Mouse (Mus musculus) cerebellum, adult 9-10 months (tissue): ENCODE data around the gene Gpr15.

Experiments used
- DNase-seq: peaks from one replicate; pipeline ENCODE4 v3.0.0; 2022

Gene Gpr15

DNA sequence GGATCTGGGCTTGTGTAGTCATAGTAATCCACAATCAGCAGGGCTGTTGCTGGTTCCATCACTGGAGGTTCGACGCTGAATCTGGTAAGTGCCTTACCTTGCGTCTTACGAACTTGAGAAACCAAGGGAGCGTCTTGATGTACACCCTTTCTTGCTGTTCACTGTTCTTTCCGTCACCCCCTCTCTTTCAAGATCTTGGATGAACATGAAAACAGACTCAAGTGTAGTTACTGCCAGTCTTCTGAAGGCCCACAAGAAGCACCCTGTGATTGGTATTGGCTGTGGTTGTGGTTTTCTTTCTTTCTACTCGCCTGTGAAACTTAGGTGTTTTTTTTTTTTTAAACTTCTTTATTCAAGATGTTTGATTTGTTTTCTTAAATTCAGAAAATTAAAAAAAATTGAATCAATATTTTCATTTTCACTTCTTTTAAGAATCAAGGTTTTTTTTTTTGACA lies at the start of gene Gpr15:
TSS of gene Gpr15 (minus strand) at position 405 of the 455 bp plus-strand sequence.
- DNase-seq, result no peak

DNA sequence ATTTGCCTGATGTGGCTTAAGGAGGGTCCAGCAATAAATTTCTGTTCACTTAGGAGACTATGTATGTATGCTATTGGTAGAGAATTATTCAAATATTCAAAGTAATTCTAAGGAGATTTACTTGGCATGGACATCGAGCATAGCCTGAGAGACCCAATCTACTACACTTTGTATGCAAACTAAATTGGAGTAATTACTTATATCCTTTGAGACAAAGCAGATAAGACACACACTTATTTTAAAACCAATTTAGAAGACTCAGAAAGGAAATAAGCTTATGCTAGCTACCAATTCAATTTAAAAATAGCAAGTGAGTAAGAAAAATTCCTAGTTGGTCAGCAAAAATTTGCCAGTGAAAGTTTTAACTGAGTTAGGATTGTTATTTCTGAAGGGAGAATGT lies 44.2 kb upstream of the Gpr15 start, which contains the start of gene Olfr172:
TSS of gene Olfr172 (minus strand) at position 101 of the 400 bp plus-strand sequence.
- no peak for DNase-seq

DNA sequence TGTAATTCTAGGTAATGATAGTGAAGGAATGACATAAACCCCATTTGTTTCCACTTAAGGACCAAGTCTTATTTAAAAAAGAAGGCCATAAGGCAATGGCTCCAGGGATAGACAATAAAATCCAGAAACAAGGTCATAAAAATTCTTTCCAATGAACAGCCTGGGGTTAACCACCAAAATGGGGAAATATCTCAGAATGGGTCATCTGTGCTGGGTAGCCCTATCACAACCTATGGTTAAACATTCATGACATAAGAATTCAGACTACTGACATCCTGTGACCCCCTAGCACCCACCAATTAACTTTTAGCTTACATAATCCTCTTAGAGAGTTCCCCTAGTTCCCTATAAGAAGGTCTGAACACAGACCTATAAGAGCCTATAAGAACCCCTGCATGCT lies 37.3 kb upstream of the Gpr15 start:
- no peak for DNase-seq

DNA sequence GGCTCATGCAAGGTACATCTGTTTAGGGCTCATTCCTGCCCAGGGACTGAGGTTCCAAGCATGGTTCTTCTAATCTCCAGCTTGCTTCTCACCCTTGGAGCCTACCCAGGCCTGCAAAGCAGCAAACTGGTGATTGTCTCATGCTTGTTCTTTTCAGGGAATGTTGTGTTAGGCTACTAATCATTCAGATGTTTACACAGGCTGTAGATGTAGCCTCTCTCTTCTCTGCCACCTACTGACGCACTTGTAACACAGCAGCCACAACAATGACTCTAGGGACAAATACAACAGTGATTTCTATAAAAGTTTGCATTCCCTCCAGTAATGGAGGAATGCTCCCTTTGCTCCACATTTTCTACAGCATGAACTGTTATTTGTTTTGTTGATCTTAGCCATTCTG lies 32.4 kb upstream of the Gpr15 start:
- DNase-seq, result no peak

DNA sequence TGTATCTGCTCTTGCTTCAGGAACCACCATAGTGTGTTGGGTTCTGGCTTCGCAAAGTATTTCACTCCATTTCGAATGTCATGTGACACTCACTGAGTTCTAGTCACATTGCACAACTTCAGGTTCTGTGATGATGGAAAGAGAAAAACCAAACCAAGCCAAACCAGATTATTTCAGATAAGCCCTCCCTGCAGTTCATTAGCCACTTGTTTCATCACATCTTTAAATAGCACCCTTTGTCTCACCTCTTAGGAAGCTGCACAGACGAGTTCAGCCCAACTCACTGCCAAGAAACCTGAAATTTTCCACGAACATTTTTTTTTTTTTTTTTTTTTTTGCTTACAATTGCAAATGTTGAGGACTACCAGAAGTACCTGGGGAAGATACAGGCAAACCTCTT lies 27.8 kb upstream of the Gpr15 start:
- DNase-seq, result no peak

DNA sequence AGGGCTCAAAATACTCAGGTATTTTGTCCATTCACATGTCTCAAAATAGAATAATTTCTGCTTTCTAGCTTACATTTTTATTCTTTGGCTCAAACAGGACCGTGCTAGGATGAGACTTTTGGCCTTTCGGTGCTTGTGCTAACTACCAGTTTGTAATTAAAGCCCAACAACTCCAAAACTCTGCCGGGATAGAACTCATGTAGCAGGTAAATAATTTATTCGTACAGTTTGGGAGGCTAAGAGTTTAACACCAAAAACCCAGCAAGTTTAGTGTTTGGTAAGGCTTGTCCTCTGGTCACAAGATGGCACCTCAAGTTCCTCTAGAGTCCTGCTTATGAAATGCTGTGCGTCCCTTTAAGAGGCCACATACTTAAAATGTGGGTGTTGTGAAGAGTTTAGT lies 21.9 kb upstream of the Gpr15 start:
- DNase-seq, result no peak

DNA sequence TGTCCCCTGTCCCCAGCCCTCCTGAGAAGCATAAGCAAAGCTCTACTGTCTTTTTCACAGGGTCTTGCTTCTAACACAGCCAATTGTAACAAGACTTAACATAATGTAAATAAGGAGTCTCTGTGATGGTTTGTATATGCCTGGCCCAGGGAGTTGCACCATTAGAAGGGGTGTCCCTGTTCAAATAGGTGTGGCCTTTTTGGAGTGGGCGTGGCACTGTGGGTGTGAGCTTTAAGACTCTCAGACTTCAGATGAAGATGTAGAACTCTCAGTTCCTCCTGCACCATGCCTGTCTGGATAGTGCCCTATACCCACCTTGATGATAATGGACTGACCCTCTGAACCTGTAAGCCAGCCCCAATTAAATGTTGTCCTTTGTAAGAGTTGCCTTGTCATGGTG lies 19.9 kb upstream of the Gpr15 start:
- DNase-seq, result no peak

DNA sequence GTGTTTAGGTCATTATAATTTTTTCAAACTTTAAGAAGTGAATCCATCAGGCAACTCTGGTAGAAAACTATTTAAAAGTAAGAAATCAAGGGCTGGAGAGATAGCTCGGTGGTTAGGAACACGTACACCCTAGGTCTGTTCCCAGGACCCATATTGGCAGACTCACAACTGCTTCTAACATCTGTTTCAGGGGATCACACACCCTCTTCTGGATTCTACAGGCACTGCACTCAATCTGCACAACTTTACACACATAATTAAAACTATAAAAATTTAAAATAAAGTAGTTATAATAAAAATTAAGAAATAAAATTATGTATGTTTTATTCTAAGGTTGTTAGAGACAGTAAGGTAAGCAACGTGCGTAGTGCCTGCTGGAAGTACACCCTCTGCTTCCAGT lies 19.3 kb upstream of the Gpr15 start:
- DNase-seq, result no peak

DNA sequence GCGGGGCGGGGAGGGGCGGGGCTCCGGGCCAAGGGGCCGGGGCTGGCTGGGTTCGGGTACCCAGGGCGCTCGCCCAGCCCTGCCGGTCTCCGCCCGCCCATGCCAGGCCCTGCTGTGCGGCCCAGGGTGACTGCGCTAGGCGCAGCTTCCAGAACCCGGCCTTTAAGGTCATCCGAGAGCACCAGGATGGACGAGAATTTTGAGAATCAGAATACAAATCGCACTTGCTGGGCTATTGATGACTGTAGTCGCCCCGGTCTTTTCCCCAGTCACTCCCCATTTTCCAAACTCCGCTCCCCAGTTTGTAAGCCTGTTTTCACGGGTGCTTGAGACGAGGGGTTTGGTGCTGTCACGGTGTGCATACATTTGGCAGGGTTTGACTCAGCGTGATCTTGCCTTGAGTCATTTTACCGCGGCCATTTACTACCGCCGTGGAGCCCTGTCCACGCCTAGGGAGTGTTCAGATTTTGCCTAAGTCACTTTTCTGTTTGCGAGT lies 9.4 kb upstream of the Gpr15 start:
- DNase-seq, result peak; percentile 72

DNA sequence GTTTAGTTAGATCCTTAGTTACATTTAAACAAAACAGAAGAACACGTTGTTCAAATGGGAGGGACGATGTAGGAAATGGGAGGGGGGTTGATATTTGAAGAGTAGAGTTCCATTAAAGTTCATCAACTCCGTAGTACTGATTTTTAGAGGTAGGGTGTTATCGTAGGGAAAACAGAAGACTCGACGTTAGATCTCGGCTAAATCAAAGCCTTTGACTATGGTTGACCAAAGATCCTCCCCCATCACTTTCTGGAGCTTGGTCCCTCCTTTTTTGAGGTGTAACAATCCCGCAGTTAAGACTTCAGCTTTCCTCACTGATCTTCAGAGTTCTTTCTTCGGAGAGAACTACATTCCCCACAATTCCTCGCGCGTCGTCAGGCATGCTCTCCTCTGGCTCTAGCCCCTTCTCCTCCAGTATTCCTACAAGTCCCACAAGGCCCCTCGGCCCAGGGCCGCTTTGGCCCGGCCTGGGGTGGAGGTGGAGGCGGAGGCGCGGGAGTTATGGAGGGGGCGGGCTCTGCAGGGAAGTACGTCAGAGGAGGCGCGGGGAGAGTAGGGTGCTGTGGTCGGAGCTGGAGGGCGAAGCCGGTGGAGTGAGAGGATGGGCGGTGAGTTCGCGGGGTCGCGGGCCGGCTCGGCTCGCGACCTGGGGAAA lies 8.7 kb upstream of the Gpr15 start, which contains the start of gene Cldnd1:
TSS of gene Cldnd1 (plus strand) at position 434 of the 655 bp plus-strand sequence.
- peak; percentile 97 for DNase-seq

DNA sequence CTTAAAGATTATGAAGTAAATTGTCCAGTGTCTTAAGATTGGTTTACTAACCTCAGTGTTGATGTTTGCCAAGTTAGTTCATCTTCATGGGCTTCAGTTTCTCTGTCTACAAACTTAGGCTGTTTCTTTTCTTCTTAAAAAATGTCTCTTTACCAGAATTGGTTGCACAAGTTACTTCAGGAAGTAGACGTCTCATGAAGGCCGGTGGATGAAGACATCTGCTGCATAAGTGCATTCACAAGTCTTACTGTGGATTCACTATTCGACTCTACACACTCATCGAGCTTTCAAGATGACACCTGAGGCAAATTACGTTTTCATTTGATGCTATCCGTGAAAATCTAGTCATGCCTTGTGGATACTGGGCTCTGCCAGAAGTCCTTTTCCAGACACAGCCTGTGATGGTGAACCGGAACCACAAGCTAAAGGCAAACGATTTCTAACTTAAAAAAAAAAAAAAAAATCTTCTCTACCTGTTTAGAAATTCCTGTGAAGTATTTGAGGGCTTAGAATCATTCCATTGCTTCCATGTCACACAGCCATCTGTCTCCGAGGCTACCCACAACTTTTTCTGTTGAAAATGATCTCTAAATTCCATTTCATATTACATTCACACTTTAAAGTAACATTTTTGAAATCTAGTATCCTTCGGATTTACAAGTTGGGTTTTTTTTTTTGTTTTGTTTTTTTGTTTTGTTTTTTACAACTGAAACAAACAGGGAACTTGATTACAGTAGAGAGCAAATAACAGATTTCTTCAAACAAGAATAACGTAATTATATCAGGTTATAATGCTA lies 8.0 kb upstream of the Gpr15 start:
- DNase-seq, result peak; percentile 45

DNA sequence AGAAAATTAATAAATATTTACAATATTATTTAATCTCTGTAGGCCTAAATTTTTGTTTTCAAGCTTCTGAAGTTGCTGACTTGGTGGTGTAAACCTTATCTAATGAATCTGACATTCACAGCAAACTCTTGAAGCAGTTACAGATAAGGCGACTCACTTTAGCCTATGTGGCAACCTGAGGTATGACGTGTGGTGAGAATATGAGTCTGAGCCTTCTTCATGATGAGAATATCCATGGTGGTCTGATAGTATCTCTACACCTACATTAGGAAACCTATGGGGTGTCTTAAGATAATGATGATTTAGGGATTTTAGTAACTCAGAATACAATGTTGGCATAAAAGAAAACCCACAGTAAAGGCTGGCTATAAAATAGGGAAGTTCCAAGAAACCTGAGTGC lies 3.4 kb upstream of the Gpr15 start:
- DNase-seq, result no peak

DNA sequence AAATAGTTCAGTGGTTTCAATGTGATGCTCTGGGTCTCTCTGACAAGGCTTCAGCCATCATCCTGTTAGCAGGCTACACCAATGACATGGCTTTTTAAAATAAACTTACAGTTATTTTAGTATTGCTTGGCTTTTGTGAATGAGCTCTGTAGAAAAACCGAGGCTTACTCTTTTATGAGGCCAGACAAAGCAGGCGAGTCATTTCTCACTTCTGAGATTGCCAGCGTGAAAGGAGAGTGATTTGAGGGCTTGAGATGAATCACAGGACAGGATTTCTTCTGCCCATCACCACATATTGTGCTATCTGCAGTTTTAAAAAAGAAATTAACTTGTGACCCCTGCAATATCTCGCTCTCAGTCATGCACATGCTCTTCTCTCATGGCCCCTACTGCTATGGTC lies 3.9 kb downstream of the Gpr15 start:
- DNase-seq, result no peak

DNA sequence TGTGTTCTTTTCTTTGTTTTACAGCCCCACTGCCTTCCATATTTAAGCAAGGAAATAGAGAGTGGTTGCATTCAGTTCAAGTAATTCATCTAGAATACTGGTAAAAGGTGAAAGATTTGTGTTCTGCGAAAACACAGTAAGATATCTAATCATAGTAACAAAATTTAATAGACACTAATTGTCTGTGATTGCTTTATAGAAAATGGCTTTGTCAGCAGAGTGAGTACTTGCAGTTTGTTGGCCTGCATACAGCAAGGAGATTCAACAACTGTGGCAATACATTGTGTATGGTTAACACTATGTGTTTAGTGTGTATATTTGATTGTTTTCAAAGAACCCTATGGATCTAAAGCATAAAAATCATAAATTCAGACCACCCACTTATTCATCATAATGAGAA lies 5.7 kb downstream of the Gpr15 start:
- DNase-seq, result no peak

DNA sequence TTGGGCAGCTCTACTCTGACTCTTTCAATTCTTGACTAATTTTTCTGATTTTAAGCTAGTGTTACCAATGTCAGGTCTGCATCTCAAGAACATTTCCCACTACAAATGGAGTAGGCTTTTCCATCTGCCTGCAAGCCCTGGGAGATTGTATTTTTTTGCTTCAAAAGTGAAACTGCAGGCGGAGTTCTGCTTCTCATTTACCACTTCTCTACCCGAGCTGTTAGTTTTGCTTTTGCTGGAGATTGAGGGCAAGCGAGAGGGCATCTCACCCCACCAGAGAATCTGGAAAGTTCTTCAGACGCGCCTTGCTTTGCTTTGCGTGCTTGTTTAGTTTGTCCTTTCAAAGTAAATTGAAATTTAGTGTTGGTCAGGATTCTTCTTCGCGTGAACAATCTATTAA lies 6.6 kb downstream of the Gpr15 start:
- no peak for DNase-seq

DNA sequence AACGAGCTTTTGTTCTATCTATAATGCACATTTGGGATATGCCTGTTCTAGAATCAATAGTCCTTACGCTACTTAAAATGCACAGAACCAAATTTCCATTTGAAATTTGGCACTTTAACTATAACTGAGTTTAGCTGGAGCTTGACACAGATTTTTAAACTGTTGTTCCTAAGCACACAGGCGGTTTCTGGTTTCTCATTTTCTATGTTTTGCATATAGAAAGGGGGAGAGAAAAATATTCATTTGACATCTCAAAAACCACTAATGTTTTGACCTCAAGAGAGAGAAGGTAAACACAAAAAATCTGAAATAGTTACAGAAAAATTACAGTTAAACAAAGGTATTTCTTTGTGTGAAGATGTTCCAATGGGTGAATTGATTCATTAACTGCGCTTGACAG lies 9.3 kb downstream of the Gpr15 start:
- DNase-seq, result no peak

DNA sequence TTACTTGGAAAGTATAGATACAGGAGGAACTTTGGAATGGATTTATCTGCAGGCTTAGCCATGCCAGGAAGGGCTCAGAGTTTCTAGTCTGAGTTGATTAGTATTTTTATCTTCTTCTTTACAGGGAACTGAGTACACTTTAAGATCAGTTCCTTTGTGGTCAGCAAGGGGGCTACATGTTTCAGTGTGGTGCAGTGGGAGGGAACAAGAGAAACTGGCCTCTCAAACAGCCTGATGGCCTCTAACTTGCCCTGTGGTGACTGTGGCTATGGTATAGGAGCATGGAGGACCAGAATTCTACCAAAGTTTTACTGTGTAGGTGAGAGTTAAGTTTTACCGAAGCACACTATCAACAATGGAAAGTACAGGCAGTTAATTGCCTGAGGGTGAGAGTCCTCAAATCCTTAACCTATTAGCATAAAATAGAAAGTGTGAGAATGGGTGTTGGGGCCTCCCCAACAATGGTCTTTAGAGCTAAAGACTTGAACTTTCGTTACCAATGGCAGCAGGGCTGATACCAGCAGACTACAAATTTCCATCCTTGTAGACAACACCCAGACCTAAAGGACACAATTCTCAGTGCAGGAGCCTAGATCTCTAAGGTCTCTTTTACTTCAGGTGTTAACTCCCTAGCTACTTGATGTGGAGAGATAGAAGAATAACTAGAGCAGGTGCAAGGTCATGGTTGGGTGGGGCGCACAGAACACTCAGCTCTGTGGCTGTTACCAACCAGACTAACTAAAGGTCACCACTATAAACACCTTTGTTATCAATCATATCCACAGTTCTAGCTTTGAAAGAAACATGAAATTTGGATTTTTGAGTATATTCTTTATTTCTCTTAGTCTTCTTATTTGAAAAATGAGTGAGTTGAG lies 10.0 kb downstream of the Gpr15 start:
- DNase-seq, result no peak

DNA sequence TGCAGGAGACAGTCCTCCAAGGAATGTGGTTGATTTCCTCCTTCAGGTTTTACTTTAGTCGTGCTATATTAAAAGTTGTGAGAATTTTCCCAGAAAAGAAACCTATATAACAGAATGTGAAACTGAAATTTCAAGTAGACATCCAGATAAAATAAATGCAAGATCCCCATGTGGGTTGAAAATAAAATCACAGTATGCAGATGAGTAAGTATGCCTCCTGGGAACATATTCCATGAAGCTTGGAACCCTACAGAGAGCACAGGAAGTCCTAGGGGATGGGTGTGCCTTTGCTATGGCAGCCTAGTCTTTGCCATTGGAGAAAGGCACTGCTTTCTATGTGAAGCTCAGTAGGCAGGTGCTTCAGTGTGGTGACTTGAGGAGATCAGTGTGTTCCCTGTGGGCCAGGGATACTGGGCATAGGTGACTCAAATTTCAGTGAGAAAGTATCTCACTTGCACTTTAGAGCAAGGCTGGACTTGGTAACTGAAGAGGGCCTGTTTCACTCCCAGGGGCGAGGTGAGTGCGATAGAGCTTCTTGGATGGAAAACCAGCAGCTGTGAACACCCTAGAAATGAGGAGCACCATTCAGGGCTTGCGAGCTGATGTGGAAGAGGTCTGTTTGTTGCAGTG lies 11.5 kb downstream of the Gpr15 start:
- DNase-seq, result no peak

DNA sequence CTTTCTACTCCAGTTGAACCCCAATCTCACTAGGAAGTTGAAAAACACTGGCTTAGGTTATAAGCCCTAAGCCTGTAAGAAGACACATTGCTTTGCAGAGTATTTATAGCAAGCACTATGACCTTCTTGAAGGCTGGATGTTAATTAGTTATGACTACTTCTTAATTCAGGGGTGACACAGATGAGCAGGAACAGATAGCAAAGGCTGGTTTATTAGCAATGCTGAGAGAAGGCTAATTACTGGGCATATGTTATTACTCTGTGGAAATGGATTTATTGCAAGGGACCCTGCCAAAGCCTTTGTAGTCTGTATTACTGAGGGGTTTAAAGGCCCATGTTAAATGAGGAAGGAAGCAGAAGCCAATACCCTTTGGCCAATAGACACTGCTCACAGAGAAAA lies 13.9 kb downstream of the Gpr15 start:
- no peak for DNase-seq

DNA sequence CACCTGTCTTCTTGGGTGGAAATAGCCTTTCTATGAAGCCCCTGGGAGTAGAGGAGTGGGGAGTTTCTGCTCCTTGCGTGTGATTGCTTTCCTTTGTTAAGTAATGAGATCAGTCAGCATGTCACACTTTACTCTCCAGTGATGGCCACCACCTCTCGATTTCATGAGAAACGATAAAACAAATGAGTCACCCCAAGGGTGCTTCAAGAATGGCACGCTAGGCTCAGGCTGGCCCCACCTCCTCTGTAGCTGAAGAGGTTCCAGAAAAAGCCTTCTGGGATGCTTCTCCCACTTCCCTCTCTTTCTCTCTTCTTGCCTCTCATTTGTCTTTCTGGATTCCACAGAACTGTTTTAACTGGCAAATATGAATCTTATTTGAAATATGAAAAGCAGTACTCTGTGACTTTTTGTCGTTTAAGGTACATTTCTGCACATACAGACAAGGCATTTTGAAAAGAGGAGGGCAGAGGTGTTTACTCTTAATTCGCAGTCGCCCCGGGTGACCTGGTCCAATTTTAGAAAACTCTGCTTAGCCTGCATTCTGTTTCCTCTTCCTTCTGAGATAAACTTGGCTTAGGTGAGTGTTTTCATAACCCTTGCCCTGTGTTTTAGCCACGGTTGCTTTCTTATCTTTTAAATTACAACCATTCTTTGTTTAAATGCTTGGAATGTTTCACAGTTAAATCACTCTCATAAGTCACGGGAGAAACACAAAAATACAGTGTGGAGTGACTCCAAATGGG lies 15.3 kb downstream of the Gpr15 start:
- no peak for DNase-seq

DNA sequence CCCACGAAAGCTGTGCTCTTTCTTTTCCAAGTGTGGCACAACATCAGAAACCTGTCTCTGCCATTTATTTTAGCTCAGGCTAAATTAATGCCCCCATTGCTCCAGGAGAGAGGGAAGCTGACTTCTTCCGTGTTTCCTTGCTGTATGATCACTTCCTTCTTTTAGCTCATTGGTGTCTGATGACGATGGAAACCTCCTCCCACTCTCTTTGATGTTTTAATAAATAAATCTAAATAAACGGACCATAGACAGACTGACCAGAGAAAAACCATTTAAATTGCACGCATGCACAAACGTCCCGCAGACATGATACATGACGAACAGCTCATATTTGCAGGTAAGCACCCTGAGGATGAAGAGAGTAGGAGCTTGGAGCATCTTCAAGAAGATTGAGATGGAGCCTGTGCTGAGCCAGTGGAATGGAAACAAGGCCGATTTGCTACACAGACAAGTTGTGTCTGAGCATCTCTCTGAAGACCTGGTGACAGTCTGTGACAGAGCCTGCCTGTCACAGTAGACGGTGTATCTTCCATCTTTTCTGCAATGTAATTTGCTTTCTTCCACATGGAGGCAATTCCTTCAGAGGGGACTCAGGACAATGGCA lies 16.4 kb downstream of the Gpr15 start:
- DNase-seq, result no peak

DNA sequence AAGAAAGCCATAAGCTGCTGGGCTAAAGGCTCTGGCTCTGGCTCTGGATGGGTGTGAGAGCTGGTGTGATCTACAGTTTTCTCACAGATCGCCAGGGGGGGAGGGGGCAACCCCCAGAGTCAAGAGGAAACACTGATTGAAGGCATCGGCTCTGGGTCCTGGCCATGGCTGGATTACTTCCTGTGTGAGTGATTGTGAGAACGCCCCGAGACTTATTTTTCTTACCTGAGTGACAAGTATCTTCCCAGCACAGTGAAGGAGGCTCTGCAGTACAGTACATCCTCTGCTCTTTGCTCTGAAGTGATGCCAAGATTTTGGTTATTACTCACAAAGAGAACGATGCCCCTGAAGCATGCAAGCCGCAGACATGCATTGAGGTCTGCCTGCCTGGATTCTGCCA lies 17.1 kb downstream of the Gpr15 start:
- DNase-seq, result no peak
